Mouse (Mus musculus): ENCODE results near the gene Rnf111.
"Not testable (repeated sequence)": the region's sequence is repeated elsewhere in the genome, so short reads cannot be mapped to it uniquely, and the experiment has no call there.

Gene Rnf111

GRCm38 (mm10) chr9:70503626-70504041 is at the start of gene Rnf111:
Gene Rnf111, minus strand, starts transcription at chr9:70503725.
- peak; percentile 99 for DNase-seq

GRCm38 (mm10) chr9:70552233-70552632 is 48.7 kb upstream of the Rnf111 start:
- not testable (repeated sequence) for DNase-seq

GRCm38 (mm10) chr9:70551524-70551923 is 48.0 kb upstream of the Rnf111 start:
- DNase-seq = no peak

GRCm38 (mm10) chr9:70548304-70548703 is 44.8 kb upstream of the Rnf111 start:
- DNase-seq = no peak

- DNase-seq = not testable (repeated sequence)
Measured at GRCm38 (mm10) chr9:70546576-70546975, 43.1 kb upstream of the Rnf111 start.

GRCm38 (mm10) chr9:70544831-70545230 is 41.3 kb upstream of the Rnf111 start:
- DNase-seq = no peak

- DNase-seq = peak; percentile 10
Measured at GRCm38 (mm10) chr9:70543985-70544384, 40.5 kb upstream of the Rnf111 start.

GRCm38 (mm10) chr9:70543048-70543880 is 39.7 kb upstream of the Rnf111 start:
- DNase-seq = peak; percentile 74

- peak; percentile 99 for DNase-seq
Measured at GRCm38 (mm10) chr9:70542305-70543041, 38.9 kb upstream of the Rnf111 start, which contains the start of gene Sltm. Gene Sltm, plus strand, starts transcription at chr9:70542754.

GRCm38 (mm10) chr9:70541584-70541983 is 38.1 kb upstream of the Rnf111 start:
- peak; percentile 9 for DNase-seq

GRCm38 (mm10) chr9:70533328-70533727 is 29.8 kb upstream of the Rnf111 start:
- no peak for DNase-seq

GRCm38 (mm10) chr9:70524366-70524765 is 20.8 kb upstream of the Rnf111 start:
- no peak for DNase-seq

GRCm38 (mm10) chr9:70523813-70524212 is 20.3 kb upstream of the Rnf111 start:
- no peak for DNase-seq

- no peak for DNase-seq
Measured at GRCm38 (mm10) chr9:70520651-70521050, 17.1 kb upstream of the Rnf111 start.

GRCm38 (mm10) chr9:70511681-70512080 is 8.2 kb upstream of the Rnf111 start:
- DNase-seq = no peak

- peak; percentile 25 for DNase-seq
Measured at GRCm38 (mm10) chr9:70510998-70511583, 7.6 kb upstream of the Rnf111 start.

GRCm38 (mm10) chr9:70509906-70510525 is 6.5 kb upstream of the Rnf111 start:
- peak; percentile 45 for DNase-seq

GRCm38 (mm10) chr9:70506787-70507186 is 3.3 kb upstream of the Rnf111 start:
- DNase-seq = no peak

GRCm38 (mm10) chr9:70506186-70506585 is 2.7 kb upstream of the Rnf111 start:
- DNase-seq = no peak

- peak; percentile 73 for DNase-seq
Measured at GRCm38 (mm10) chr9:70503015-70503603, 416 bp downstream of the Rnf111 start.

- no peak for DNase-seq
Measured at GRCm38 (mm10) chr9:70502284-70503014, 1.1 kb downstream of the Rnf111 start.

GRCm38 (mm10) chr9:70496990-70497389 is 6.5 kb downstream of the Rnf111 start:
- DNase-seq = no peak

All from lung, postnatal 10 days (tissue).